Mouse (Mus musculus): Measurements from ENCODE around the gene Nrsn2.
"Not testable (repeated sequence)": the region's sequence is repeated elsewhere in the genome, so short reads cannot be mapped to it uniquely, and the experiment has no call there.

Gene Nrsn2

GRCm38 (mm10) chr2:152384191-152384590 lies 7.8 kb upstream of the Nrsn2 start:
- DNase-seq (ENCODE audit: low spot score): no peak

GRCm38 (mm10) chr2:152375652-152376344 lies 640 bp downstream of the Nrsn2 start:
- no peak for DNase-seq (ENCODE audit: low spot score)

GRCm38 (mm10) chr2:152373547-152373946 lies 2.9 kb downstream of the Nrsn2 start:
- DNase-seq (ENCODE audit: low spot score): no peak

- DNase-seq (ENCODE audit: low spot score): no peak
Measured at GRCm38 (mm10) chr2:152372661-152373060, 3.8 kb downstream of the Nrsn2 start.

GRCm38 (mm10) chr2:152372104-152372503 lies 4.3 kb downstream of the Nrsn2 start:
- DNase-seq (ENCODE audit: low spot score): no peak

- DNase-seq (ENCODE audit: low spot score): no peak
Measured at GRCm38 (mm10) chr2:152368532-152369140, 7.8 kb downstream of the Nrsn2 start.

GRCm38 (mm10) chr2:152367917-152368316 lies 8.5 kb downstream of the Nrsn2 start:
- DNase-seq (ENCODE audit: low spot score): no peak

- no peak for DNase-seq (ENCODE audit: low spot score)
Measured at GRCm38 (mm10) chr2:152363245-152364147, 12.9 kb downstream of the Nrsn2 start.

- no peak for DNase-seq (ENCODE audit: low spot score)
Measured at GRCm38 (mm10) chr2:152361193-152361592, 15.2 kb downstream of the Nrsn2 start.

- DNase-seq (ENCODE audit: low spot score): no peak
Measured at GRCm38 (mm10) chr2:152360271-152360775, 16.1 kb downstream of the Nrsn2 start.

GRCm38 (mm10) chr2:152359616-152360015 lies 16.8 kb downstream of the Nrsn2 start:
- no peak for DNase-seq (ENCODE audit: low spot score)

GRCm38 (mm10) chr2:152358977-152359376 lies 17.5 kb downstream of the Nrsn2 start:
- not testable (repeated sequence) for DNase-seq (ENCODE audit: low spot score)

GRCm38 (mm10) chr2:152357254-152357653 lies 19.2 kb downstream of the Nrsn2 start:
- no peak for DNase-seq (ENCODE audit: low spot score)

- DNase-seq (ENCODE audit: low spot score): no peak
Measured at GRCm38 (mm10) chr2:152349842-152350540, 26.4 kb downstream of the Nrsn2 start.

GRCm38 (mm10) chr2:152349205-152349604 lies 27.2 kb downstream of the Nrsn2 start:
- DNase-seq (ENCODE audit: low spot score): no peak

GRCm38 (mm10) chr2:152347722-152348121 lies 28.7 kb downstream of the Nrsn2 start:
- no peak for DNase-seq (ENCODE audit: low spot score)

GRCm38 (mm10) chr2:152346776-152347465 lies 29.5 kb downstream of the Nrsn2 start:
- DNase-seq (ENCODE audit: low spot score): no peak

GRCm38 (mm10) chr2:152345393-152345792 lies 31.0 kb downstream of the Nrsn2 start:
- DNase-seq (ENCODE audit: low spot score): no peak

- DNase-seq (ENCODE audit: low spot score): no peak
Measured at GRCm38 (mm10) chr2:152344909-152345308, 31.5 kb downstream of the Nrsn2 start.

GRCm38 (mm10) chr2:152344361-152344760 lies 32.1 kb downstream of the Nrsn2 start:
- no peak for DNase-seq (ENCODE audit: low spot score)

Measured in urinary bladder, postnatal 10 days (tissue).